Mouse (Mus musculus) liver, adult 2 months (tissue): ENCODE data around the gene Krt10.

Experiments used
- CTCF ChIP-seq: fragments of 200-500 bp; IDR thresholded peaks from 2 replicates; pipeline ENCODE4 v1.5.1; 2011; ENCODE audit warnings: low read depth, low read length, control low read depth
- POLR2A ChIP-seq: fragments of 200-500 bp; IDR thresholded peaks from 2 replicates; pipeline ENCODE4 v1.6.1; 2011; ENCODE audit warnings: low read length, control low read depth; ENCODE audit not compliant: insufficient read depth; ENCODE audit errors: extremely low read depth

GRCm38 (mm10) chr11:99361423-99361822 is 27.7 kb downstream of the Krt10 start:
- no peak for TF ChIP-seq CTCF
- TF ChIP-seq POLR2A: no peak
